Mouse (Mus musculus) CD4-positive, CD25-positive, alpha-beta regulatory T cell, adult 9 weeks (primary cell): Measurements from ENCODE around the gene Trappc4. TPM values are rescaled to one million over a fixed set of nuclear protein-coding genes. Genes with fewer than 3 reads are reported as not detected.

Experiments used
- polyA plus RNA-seq: library from polyadenylated mRNA; unstranded; fragments of 100-300 nt; shearing (Covaris generic); gene quantifications from one replicate; pipeline ENCODE4 v1.2.1, GENCODE M21; 2017

The Trappc4 gene
- 157 TPM for polyA plus RNA-seq

DNA sequence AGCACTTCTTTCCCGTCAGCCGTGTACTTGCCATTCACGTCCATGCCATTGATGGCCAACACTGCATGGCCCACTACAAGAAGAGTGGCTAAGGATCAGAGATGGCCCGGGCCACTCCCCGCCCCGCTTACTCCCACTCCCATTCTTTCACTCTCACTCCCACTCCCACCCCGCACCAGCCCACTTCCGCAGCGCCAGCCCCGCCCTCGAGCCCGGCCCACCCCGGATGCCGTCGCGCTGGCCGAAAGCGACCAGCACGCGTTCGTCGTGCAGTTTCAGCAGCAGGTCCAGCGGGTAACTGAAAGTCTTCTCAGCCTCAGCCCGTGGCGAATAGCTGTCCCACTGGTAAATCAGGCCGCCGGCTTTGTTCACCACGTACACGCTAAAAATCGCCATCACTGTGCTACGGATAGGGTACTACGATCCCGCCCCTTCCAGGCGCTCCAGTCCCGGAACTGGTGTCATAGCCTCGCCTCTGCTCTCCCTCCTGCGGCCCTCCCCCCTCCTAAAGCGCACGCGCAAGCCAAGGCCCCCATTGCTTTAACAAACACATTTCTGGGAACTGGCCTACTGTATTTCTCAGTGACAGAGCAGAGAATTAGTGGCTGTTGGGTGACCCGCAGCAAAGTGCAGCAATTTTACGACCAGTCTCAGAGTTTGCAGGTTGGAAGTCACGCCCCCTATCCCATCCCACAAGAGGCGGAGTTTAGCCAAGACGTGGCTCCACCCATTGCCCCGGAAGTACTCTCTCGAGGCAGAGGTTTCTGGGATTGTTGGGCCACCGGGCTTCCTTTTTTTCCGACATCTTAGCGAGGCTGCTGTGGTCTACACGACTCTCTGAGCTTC is at the start of gene Trappc4, which contains the start of gene Rps25:
Gene Trappc4 (minus strand): TSS at position 695 of the 846 bp plus-strand sequence.
Gene Rps25 (plus strand): TSS at position 234 of the 846 bp plus-strand sequence.

DNA sequence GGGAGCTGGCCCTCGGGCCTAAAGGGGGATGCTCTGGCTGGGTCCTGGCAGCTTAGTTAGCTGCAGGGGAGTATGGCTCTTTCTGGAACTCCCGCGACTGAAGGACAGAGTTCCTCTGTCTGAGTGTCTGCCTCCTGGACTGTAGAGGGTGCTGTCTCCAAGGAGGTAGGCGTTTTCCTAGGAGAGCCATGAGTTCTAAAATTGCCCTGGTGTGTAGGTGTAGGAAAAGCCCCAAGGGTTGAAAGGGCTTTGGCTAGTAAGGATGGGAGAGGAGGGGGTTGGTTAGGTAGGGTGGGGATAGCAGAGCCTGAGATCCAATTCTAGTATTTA is 47.5 kb upstream of the Trappc4 start, which contains the start of gene Upk2:
Gene Upk2 (minus strand): TSS at position 86 of the 330 bp plus-strand sequence.

DNA sequence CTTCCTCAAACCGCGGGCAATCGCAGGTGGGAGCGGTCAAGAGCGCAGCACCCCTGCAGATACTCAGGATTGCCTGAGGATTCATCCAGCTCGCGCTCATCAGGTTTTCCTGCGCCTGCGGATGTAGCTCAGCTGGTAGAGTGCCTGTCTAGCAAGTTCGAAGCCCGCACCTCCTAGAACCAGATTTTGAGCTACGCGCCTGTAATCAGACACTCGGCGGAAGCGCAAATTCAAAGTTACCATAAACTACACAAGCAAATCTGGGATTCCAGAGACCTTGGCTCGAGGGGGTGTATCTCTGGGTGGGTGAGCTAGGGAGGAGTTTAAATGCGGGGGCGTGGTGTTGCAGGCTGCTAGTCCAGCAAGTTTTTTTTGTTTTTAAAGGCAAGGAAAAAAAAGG is 33.6 kb upstream of the Trappc4 start, which contains the start of gene Foxr1:
Gene Foxr1 (minus strand): TSS at position 176 of the 400 bp plus-strand sequence.

DNA sequence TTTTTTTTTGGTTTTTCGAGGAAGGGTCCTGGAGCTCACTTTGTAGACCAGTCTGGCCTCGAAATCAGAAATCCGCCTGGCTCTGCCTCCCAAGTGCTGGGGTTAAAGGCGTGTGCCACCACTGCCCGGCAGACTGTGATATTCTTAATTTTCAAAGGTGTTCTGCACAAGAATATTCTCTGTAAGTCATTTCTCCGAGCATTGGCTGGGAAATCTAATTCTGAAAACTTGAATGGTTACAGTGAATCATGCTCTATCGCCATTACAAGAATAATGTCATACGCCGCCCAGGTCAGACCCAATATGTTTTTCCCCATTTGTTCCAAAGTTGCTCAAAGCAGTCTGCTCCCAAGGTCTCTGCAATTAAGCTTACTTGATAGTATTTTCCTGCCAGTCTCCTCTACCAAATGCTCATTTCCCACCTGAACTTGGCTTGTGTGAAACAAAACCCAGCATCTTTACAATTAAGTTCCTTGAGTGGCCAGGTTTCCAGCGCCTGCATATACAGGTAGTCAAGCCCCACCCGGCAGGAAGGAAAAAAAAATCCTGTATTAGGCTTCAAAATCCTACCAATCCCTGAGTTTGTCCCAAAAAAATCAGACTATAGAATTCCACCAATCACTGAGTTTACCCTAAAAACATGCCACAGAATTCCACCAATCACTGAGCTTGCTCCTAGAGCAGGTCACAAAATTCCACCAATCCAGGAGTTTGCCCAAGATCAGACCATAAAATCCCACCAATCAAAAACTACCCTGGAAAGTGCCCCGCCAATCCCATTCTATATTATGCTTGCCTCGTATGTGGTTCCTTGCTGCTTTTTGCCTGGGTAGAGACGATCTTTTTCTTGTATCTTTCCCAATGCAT is 11.4 kb upstream of the Trappc4 start, which contains the start of gene Ccdc84:
Gene Ccdc84 (minus strand): TSS at position 51 of the 867 bp plus-strand sequence.

DNA sequence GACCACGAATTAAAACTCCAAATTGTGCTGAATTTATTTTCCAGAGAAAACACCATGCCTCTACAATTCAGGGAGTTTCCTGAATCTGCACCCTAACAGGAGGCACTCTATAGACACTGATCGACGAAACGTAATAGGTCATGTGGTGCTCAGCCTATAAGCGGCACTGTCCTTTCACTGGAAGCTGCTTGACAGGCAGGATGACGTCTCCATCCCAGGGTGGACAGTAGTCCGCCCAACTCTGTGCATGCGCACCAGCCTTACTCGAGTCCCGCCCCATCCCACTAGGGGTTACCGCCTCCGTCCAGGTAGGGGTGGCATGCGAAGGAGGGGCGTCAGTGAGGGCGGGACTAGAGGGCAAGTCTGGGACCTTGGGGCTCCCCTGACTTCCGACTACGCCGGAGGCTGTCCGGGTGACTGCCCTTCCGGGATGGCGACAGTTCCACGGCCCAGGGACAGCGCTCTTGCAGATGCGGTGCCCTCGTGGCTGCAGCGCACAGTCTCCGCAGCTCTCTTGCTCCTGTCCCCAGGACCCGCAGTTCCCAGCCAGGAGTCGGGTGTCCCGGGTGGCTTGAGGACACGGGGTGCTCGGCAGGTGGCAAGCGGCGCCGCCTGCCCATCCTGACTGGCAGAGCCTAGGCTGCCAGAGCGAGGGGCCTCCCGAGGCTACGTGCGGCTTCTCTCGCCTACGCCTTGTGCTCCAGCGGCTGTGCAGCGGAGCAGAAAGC is 10.6 kb downstream of the Trappc4 start, which contains the start of gene Slc37a4:
Gene Slc37a4 (plus strand): TSS at position 169 of the 728 bp plus-strand sequence.

DNA sequence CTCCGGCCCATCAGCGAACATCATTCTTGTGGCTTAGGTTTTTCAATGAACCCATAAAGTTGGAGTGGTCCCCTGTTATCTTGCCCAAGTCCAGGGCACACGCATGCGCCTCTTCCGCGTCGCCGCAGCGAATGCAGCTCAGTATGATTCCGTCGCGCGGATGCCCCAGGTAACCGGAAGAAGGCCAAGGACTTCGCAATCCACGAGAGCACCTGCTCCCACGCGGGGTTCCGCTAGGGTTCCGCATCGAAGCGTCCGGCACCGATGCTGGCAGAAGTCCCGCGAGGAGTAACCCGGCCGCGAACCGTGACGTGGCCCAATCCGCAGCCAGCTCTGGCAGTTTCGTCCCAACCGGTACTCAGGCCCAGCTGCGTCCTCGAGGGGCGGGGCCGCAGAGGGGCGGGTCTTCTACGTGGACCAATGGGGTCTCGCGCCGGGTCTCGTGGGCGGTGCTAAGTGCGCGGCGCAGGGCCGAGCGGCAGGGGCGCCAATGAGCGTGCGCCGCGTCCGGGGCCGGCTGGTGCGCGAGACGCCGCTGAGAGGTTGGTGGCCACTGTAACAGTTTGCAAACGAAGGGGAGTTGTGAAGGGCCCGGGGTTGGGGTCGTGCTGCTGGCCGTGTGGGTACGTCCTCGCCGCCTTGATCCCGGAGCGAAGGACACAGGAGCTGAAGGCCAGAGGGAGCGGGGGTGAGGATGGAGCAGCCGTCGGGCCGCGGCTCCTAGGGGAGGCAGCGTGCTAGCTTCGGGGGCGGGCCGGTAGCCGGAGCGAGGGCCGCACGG is 28.2 kb downstream of the Trappc4 start, which contains the start of gene Hyou1:
Gene Hyou1 (plus strand): TSS at position 437 of the 781 bp plus-strand sequence.

DNA sequence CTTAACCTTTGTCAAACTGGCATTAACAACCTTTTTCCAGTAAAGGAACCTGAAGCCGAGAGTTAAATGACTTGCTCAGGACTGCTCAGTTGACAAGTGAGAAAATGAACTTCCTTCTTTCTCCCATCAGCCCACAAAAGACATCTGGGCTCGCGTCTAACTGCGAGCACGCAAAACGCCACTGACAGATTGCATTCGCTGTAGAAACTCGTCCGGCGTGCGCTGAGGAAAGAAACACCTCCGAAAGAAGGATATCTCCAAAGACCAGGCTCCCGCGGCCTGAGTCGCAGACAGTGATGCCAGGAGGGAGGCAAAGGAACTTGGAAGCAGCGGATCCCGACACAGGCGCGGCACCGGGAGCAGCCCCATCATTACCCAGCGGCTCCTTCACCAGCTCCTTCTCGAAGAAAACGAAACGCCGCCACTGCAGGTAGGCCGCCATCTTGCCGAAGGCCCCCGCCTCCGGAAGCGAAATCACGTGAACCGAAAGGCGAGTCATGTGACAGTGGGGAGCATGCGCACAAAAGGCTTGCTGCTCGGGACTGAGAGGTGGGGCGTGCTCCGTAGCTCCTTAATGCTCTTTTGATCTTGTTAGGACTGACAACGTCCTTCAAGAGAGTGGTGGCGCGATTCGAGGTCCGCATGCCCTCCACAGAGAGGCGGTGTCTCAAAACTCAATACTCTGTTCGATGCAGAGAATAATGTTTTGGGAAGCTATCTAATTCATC is 46.0 kb downstream of the Trappc4 start, which contains the start of gene Vps11:
Gene Vps11 (minus strand): TSS at position 481 of the 728 bp plus-strand sequence.

Other genes starting within 250 kb of the Trappc4 start
- 18.2 TPM for gene Cbl, start 173.6 kb downstream of the Trappc4 start, polyA plus RNA-seq
- not detected for gene Ccdc153, start 166.9 kb downstream of the Trappc4 start, polyA plus RNA-seq
- not detected for gene Pdzd3, start 156.1 kb downstream of the Trappc4 start, polyA plus RNA-seq
- gene Nlrx1, start 139.0 kb downstream of the Trappc4 start, polyA plus RNA-seq, result 8.5 TPM
- gene Abcg4, start 119.0 kb downstream of the Trappc4 start, polyA plus RNA-seq, result not detected
- gene Hinfp, start 101.9 kb downstream of the Trappc4 start, polyA plus RNA-seq, result 40.4 TPM
- gene C2cd2l, start 87.3 kb downstream of the Trappc4 start, polyA plus RNA-seq, result 5.9 TPM
- 26.7 TPM for gene Dpagt1, start 81.6 kb downstream of the Trappc4 start, polyA plus RNA-seq
- gene H2afx, start 72.9 kb downstream of the Trappc4 start, polyA plus RNA-seq, result 13.2 TPM
- gene Hmbs, start 63.4 kb downstream of the Trappc4 start, polyA plus RNA-seq, result 24.1 TPM
- 82.6 TPM for gene Vps11, start 45.9 kb downstream of the Trappc4 start, polyA plus RNA-seq
- 26.6 TPM for gene Hyou1, start 28.1 kb downstream of the Trappc4 start, polyA plus RNA-seq
- 29.0 TPM for gene Slc37a4, start 10.7 kb downstream of the Trappc4 start, polyA plus RNA-seq
- 2,154 TPM for gene Rps25, start 461 bp downstream of the Trappc4 start, polyA plus RNA-seq
- gene Ccdc84, start 11.0 kb upstream of the Trappc4 start, polyA plus RNA-seq, result 65.9 TPM
- gene Foxr1, start 33.5 kb upstream of the Trappc4 start, polyA plus RNA-seq, result 0.14 TPM
- not detected for gene Upk2, start 47.4 kb upstream of the Trappc4 start, polyA plus RNA-seq
- 8.3 TPM for gene Bcl9l, start 75.2 kb upstream of the Trappc4 start, polyA plus RNA-seq
- 93.5 TPM for gene Cxcr5, start 154.3 kb upstream of the Trappc4 start, polyA plus RNA-seq
- gene Ddx6, start 197.3 kb upstream of the Trappc4 start, polyA plus RNA-seq, result 51.6 TPM